Mouse (Mus musculus): Measurements from ENCODE around the gene Tap2.

DNA sequence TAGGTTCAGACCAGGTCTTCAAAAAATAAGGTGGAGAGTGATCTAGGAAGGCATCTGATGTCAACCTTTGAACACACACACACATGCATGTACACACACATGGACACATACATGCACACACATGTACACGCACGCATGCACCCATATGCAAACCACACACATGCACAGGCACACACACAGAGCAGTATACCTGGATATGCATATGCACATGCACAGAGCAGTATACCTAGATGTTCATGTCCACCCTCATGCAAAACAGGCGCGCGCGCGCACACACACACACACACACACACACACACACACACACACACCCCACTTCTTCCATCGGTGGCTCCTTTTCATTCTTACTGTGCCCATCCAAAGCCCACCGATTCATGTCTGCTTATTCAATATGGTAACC, 4.5 kb downstream of the Tap2 start:
- TF ChIP-seq CTCF (IDR thresholded peaks at IDR 0.05; ENCODE audit: low read depth, low read length), result no peak
- no peak for TF ChIP-seq POLR2A (IDR thresholded peaks at IDR 0.05; ENCODE audit: extremely low read depth, insufficient read depth, low read length)

Data from liver, adult 2 months (tissue).